Mouse (Mus musculus) skeletal muscle tissue, adult 2 months (tissue): Measurements from ENCODE around the gene Il27ra.
"Not testable (repeated sequence)": the region's sequence is repeated elsewhere in the genome, so short reads cannot be mapped to it uniquely, and the experiment has no call there.

ENCODE experiments used
- DNase-seq: peaks from one replicate; pipeline ENCODE4 v3.0.0-alpha.2; 2012; ENCODE audit warnings: low read depth, low spot score

The Il27ra gene

GRCm38 (mm10) chr8:84021569-84021968, 20.8 kb downstream of the Il27ra start:
- DNase-seq: no peak

GRCm38 (mm10) chr8:84021096-84021495, 21.3 kb downstream of the Il27ra start, which contains the start of gene Palm3:
Palm3 (plus strand) TSS chr8:84021471.
- DNase-seq: no peak

- DNase-seq: no peak
These were observed 22.7 kb downstream of the Il27ra start for GRCm38 (mm10) chr8:84019738-84020137.

DNA sequence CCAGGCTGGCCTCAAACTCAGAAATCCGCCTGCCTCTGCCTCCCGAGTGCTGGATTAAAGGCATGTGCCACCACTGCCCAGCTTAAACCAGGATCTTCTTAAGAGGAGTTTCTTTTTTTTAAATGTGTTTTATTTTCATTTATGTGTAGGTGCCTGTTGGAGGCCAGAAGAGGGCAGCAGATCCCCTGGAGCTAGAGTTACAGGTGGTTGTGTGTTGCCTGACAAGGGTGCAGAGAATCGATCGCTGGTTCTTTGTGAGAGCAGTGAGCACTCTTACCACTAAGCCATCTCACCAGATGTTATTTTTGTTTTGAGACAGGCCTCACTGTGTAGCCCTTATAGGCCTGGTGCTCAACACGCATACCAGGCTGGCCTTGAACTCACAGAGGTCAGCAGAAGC, 26.6 kb downstream of the Il27ra start:
- no peak for DNase-seq

GRCm38 (mm10) chr8:84012499-84013165, 29.8 kb downstream of the Il27ra start:
- DNase-seq: peak; percentile 53

DNA sequence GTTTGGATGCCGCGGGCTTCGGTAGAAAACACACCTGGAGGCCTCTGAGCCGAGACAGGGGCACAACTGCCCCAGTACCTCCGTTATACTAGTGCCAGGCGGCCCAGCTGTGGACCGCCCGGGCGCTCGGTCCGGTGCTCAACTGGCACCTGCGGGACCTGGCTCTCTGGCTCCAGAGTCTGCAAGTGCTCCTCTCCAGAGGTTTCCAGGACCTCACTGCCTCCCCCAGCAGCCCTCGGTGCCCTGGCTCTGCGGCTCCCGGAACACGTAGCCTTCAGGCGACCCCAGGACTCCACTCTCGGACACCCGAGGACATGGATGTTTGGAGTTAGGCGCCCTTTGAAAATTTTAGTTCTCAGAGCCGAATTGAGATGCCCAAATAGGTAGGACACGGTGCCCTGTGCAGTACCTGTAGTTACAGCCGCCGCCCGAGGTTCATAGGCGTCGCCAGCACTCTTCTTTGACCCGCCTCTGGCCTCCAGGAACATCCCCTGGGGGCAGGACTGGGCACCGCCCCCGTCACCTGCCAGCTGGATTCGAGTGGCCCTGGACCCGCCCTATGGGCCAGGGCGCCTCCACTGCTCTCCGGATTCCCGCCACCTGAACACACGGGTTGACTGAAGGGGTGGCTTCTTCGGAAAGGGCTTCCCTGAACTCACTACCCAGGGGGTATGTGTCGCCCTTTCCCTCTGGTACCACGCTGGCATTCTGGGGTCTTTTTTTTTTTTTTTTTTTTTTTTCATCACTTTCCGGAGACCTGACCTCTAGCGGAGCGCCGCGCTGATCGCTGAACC, 30.5 kb downstream of the Il27ra start, which contains the start of gene 2210011C24Rik:
Gene 2210011C24Rik (minus strand): TSS at position 467 of the 794 bp plus-strand sequence.
- no peak for DNase-seq

DNA sequence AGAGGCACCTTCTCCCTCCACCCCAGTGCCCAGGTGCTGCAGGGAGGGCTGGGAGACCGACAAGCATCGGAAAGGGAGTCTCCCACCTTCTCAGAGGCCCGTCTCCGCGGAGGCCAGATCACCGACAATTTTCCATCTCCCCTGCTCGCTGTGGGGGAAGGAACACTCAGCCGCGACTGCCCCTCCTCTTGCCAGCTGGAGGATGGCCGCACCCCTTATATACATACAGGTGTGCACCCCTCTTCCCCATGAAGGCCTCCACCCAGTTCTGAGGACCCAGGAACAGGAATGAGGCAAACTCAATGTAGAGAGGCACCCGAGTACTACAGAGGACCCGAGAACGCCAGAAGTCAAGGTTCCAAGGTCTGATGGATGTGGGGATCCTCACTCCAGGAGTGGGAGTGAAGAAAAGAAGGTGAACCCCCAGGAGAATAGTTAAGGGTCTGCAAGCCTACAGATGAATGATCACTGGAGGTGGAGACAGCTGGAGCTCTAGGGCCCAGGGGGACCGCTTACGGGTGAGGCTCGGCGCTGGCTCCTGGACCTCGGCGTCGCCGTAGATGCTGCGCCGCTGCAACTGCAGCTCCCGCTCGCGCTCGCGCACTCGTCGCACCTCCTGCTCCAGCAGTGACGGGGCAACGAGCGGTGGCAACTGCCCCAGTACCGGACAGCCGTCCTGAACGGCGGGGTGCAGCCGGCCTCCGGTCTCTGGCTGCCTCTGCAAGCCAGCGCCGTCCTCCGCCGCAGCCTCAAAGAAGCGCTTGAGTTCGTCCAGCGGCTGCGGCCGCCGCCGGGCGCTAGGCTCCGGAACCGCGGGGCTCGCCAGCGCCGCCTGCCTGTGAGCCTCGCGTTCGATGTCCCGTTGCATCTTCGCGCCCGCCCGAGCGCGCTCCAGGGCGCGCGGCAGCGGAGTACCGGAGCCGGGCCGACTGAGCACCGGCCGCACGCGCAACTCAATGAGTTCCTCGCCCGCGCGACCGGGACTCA, 31.5 kb downstream of the Il27ra start:
- DNase-seq: no peak

DNA sequence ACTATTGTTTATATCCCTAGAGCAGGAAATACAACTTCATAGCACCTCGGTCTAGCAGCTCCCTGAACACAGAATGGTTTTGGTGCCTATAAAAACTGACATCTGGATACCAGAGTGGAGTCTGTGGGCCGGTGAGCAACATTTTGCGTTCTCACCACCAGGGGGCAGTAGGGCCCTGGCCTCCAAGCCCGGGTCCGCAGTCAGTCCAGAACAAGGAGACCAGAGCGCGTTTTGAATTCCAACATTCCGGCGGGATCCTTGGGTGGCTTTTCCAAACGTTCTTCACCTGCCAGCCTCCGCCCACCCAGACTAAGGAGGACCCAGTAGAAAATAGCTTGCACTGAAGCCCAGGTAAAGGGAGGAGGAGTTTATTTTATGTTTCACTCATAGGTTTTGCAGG, 32.5 kb downstream of the Il27ra start:
- peak; percentile 65 for DNase-seq

DNA sequence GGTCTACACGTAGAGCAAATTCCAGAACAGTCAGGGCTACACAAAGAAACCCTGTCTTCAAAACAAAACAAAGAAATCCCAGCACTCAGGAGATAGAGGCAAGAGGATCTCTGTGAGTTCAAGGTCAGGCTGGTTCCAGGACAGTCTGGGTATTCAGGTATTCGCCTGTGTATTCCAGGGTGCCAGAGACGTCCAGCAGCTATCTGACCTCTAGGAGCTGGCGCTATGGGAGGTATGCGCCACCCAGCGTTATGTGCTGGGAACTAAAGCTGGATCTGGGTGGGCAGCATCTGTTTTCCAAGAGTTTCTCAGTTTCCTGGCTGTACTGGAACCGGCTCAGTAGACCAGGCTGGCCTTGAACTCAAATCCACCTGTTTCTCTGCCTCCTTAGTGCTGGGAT, 34.0 kb downstream of the Il27ra start:
- DNase-seq: no peak

GRCm38 (mm10) chr8:84005502-84005901, 36.9 kb downstream of the Il27ra start:
- not testable (repeated sequence) for DNase-seq

- DNase-seq: peak; percentile 97
These were observed 37.7 kb downstream of the Il27ra start for GRCm38 (mm10) chr8:84004533-84005201.

- no peak for DNase-seq
These were observed 38.7 kb downstream of the Il27ra start for GRCm38 (mm10) chr8:84003612-84004246.

DNA sequence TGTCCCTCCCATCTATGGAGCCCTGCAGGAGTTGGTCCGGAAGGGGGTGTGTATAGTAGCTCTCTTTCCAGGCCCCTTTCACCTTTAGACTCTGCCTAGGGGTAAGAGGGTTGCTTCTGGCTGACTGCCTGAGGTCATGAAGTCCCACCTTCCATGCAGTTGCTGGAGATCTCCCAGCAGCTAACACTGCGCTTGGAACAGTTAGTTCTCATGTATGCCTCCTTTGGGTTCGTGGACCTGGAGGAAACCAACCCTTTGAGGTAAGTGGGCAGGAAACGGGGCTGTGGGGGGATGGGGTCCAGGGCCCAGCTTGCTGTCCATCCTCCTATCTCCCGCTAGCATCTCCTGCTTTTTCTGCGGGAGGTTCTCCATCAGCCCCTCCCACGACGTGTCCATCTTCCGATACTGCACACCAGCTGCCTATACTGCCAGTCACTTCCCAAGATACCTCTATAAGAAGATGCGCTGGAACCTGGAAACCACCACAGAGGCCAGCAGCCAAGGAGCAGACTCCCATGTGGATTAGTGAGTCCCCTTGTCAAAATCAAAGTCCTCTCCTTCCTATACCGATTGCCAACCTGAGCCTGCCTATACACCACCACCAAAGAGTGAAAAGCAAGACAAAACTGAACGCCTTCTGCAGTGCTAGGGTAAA, 39.3 kb downstream of the Il27ra start:
- no peak for DNase-seq

DNA sequence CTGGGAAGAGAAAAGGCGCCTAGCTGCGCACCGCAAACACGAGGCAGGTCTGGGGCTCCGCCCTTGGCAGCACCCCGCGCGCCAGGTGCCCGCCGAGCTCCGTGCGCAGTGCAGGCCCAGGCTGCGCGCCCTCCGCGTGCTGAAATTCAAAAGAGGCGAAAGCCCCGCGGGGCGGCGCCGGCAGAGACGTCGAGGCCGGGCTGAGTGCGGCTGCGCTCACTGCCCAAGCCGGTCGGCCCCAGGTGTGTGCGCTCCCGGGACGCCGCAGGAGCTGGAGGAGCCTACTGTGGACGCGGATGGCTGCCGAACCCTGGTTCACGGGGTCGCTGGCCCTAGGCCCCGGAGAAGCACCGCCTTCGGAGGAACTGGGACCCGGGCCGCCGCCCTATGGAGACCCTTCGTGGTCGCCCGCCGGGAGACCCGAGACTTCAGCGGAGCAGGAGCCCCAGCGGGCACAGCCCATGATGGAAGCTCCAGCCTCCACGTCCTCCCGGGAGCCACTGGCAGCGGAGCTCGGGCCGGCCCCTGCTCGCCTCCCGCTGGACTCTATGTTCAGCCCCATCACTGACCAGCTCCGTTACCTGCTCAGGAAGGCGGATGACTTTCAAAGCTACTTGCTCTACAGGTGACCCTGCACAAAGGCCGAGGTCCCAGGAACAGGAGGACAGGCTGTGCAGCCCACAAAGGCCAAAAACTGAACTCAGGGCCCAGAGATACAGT, 40.9 kb downstream of the Il27ra start, which contains the start of gene 1700067K01Rik:
Gene 1700067K01Rik (plus strand): TSS at position 222 of the 720 bp plus-strand sequence.
- DNase-seq: no peak

DNA sequence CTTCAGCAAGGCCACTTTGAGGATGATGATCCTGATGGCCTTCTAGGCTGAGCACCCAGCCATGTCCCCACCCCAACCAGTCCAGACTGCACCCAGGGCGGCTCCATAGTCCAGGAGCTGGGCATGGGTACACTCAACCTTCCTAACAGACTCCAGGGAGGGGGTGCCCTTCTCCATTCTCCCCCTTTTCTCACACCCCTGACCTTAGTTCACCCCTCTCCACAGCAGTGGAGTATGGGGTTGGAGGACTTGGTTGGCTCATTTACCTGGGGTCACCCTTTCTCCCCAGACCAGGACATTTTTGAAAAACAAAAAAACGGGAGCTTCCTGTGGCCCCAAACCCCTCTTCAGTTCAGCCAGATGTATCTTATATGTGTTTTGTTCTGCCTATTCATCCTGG, 42.6 kb downstream of the Il27ra start:
- no peak for DNase-seq

- no peak for DNase-seq
These were observed 43.2 kb downstream of the Il27ra start for GRCm38 (mm10) chr8:83999057-83999705.

DNA sequence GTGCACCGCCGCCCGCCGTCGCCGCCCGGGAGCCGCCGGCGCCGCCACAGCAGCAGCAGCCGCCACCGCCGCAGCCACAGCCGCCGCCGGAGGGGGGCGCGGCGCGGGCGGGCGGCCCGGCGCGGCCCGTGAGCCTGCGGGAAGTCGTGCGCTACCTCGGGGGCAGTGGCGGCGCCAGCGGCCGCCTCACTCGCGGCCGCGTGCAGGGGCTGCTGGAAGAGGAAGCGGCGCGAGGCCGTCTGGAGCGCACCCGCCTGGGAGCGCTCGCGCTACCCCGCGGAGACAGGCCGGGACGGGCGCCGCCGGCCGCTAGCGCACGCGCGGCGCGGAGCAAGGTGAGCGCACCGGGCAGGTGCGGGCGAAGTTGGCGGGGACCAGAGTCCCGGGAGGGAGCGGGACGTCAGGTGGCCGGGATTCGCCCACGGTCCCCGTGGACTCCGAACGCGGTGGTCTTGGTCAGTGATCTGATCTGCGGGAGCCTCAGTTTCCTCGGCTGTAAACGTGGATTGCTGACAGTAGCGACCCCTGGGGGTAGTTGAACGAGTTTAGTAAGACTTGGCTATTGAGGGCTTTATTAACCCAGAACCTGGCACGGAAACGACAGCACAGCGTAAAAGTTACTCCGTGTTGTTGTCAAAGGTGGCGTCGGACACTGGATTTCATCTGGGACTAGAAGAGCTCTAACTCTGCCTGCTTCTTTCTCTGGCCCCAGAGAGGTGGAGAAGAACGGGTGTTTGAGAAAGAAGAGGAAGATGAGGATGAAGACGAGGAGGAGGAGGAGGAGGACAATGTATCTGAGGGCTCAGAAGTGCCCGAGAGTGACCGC, 43.9 kb downstream of the Il27ra start:
- no peak for DNase-seq
